Mouse (Mus musculus): ENCODE data around the gene Pkig. TPM values are rescaled to one million over a fixed set of nuclear protein-coding genes. Genes with fewer than 3 reads are reported as not detected.

Pkig gene
- polyA plus RNA-seq, 1 experiment, result 57.4 TPM

DNA sequence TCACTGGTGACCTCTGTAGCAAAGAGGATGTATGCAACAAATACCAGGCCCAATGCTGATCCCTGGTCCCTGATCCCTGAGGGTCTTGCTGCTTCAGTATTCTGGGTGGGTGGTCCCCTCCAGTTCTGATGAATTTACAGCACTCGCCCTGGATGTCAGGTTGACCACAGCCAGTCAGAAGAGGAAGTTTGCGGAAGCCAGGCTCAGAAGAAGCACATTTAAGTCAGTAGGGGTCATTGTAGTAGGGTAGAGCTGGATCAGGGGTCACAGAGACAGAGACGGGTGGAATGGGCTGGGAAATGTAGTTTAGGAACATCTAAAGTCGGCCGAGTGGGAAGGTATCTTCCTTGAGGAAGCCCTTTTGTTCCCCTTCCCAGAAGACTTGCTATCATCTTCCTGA is 96.0 kb downstream of the Pkig start:
- 94% methylated on average over 5 of the region's 5 CpGs for WGBS
- H3K4me3 ChIP-seq (replicated peaks; ENCODE audit: insufficient read depth, low read depth, low read length), result no peak overlapping the region
- no peaks in the 10 kb centered on the region for H3K27me3 ChIP-seq (ENCODE audit: control insufficient read depth, insufficient read depth, low read length)
- DNase-seq, result no peak
- no peak overlapping the region for H3K27ac ChIP-seq (ENCODE audit: insufficient read depth, low read length)
- no peaks in the 10 kb centered on the region for H3K4me1 ChIP-seq (ENCODE audit: control insufficient read depth, insufficient read depth, low read length)
- TF ChIP-seq CTCF (IDR thresholded peaks at IDR 0.05; ENCODE audit: borderline replicate concordance, insufficient read depth, low read depth, low read length) (no peak), POLR2A (IDR thresholded peaks at IDR 0.05; ENCODE audit: borderline replicate concordance, insufficient read depth, low read length) (no peak)

- 25% methylated on average over 2 of the region's 2 CpGs for WGBS
- TF ChIP-seq CTCF (IDR thresholded peaks at IDR 0.05; ENCODE audit: borderline replicate concordance, insufficient read depth, low read depth, low read length) (no peak), POLR2A (IDR thresholded peaks at IDR 0.05; ENCODE audit: borderline replicate concordance, insufficient read depth, low read length) (no peak)
Observed at GRCm38 (mm10) chr2:163756723-163757122, 98.5 kb downstream of the Pkig start.

GRCm38 (mm10) chr2:163758146-163758545 is 100.0 kb downstream of the Pkig start:
- Histone ChIP-seq H3K4me3 (replicated peaks; ENCODE audit: insufficient read depth, low read depth, low read length) (no peak overlapping the region), H3K27me3 (ENCODE audit: control insufficient read depth, insufficient read depth, low read length) (no peaks in the 10 kb centered on the region), H3K4me1 (ENCODE audit: control insufficient read depth, insufficient read depth, low read length) (no peaks in the 10 kb centered on the region), H3K27ac (ENCODE audit: insufficient read depth, low read length) (no peak overlapping the region)
- TF ChIP-seq CTCF (IDR thresholded peaks at IDR 0.05; ENCODE audit: borderline replicate concordance, insufficient read depth, low read depth, low read length) (no peak), POLR2A (IDR thresholded peaks at IDR 0.05; ENCODE audit: borderline replicate concordance, insufficient read depth, low read length) (no peak)
- 82% methylated on average over 2 of the region's 2 CpGs for WGBS
- DNase-seq, result no peak

More at GRCm38 (mm10) chr2:163756723-163757122, 98.5 kb downstream of the Pkig start:
- H3K4me3 ChIP-seq (replicated peaks; ENCODE audit: insufficient read depth, low read depth, low read length), result no peak overlapping the region
- peak in 1 of 2 experiments; percentile 24 for DNase-seq
- H3K4me1 ChIP-seq (ENCODE audit: control insufficient read depth, insufficient read depth, low read length), result no peaks in the 10 kb centered on the region
- no peaks in the 10 kb centered on the region for H3K27me3 ChIP-seq (ENCODE audit: control insufficient read depth, insufficient read depth, low read length)
- no peak overlapping the region for H3K27ac ChIP-seq (ENCODE audit: insufficient read depth, low read length)

DNA sequence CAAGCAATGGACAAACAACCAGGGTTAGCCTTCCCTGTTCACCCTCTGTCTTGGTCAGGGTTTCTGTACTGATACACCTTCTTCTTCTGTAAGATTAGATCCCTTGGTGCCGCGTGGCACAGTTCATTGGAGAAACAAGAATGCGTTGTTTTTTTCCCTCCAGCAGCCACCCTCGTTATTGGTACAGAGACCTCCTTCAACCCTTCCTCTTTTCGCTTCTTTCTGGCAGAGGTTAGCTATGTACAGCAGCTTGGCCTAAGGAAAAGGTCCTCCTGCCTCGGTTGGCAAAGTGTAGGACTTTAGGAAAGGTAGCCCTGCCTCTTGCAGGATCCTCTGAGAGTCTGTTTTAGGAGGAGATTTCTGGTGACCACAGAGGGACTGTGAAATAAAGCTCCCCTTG is 102.4 kb downstream of the Pkig start:
- Histone ChIP-seq H3K4me1 (ENCODE audit: control insufficient read depth, insufficient read depth, low read length) (no peaks in the 10 kb centered on the region), H3K27me3 (ENCODE audit: control insufficient read depth, insufficient read depth, low read length) (no peaks in the 10 kb centered on the region), H3K4me3 (replicated peaks; ENCODE audit: insufficient read depth, low read depth, low read length) (no peak overlapping the region), H3K27ac (ENCODE audit: insufficient read depth, low read length) (no peak overlapping the region)
- TF ChIP-seq POLR2A (IDR thresholded peaks at IDR 0.05; ENCODE audit: borderline replicate concordance, insufficient read depth, low read length) (no peak), CTCF (IDR thresholded peaks at IDR 0.05; ENCODE audit: borderline replicate concordance, insufficient read depth, low read depth, low read length) (no peak)
- 80% methylated on average over 6 of the region's 6 CpGs for WGBS
- DNase-seq, result no peak

DNA sequence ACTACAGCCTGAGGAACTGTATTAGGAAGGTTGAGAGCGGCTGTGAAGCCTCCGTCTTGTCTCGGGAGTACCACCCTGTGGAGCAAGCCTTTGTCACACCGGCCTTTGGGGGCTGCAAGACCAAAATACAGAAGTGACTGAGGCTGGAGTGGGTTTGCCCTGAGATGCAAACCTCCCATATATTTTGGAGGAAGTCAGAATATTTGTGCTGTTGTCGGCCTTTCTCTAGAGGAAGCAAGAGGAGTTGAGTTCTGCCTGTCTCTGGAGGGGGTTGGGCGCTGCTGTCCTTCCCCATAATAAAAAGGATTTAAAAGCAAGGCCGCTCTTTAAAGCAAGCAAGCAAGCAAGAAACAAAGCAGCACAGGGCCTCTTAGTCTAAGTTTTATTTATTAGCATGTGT is 103.2 kb downstream of the Pkig start:
- WGBS, result 92% methylated on average over 7 of the region's 7 CpGs
- TF ChIP-seq CTCF (IDR thresholded peaks at IDR 0.05; ENCODE audit: borderline replicate concordance, insufficient read depth, low read depth, low read length), result no peak
- no peak for TF ChIP-seq POLR2A (IDR thresholded peaks at IDR 0.05; ENCODE audit: borderline replicate concordance, insufficient read depth, low read length)
- H3K27ac ChIP-seq (ENCODE audit: insufficient read depth, low read length), result no peak overlapping the region
- H3K27me3 ChIP-seq (ENCODE audit: control insufficient read depth, insufficient read depth, low read length), result no peaks in the 10 kb centered on the region
- no peaks in the 10 kb centered on the region for H3K4me1 ChIP-seq (ENCODE audit: control insufficient read depth, insufficient read depth, low read length)
- DNase-seq, result no peak
- H3K4me3 ChIP-seq (replicated peaks; ENCODE audit: insufficient read depth, low read depth, low read length), result no peak overlapping the region

GRCm38 (mm10) chr2:163766261-163766660 is 108.1 kb downstream of the Pkig start:
- no peak for DNase-seq
- no peaks in the 10 kb centered on the region for H3K27me3 ChIP-seq (ENCODE audit: control insufficient read depth, insufficient read depth, low read length)
- no peak overlapping the region for H3K4me3 ChIP-seq (replicated peaks; ENCODE audit: insufficient read depth, low read depth, low read length)
- no peaks in the 10 kb centered on the region for H3K4me1 ChIP-seq (ENCODE audit: control insufficient read depth, insufficient read depth, low read length)
- no peak overlapping the region for H3K27ac ChIP-seq (ENCODE audit: insufficient read depth, low read length)
- TF ChIP-seq CTCF (IDR thresholded peaks at IDR 0.05; ENCODE audit: borderline replicate concordance, insufficient read depth, low read depth, low read length), result no peak
- TF ChIP-seq POLR2A (IDR thresholded peaks at IDR 0.05; ENCODE audit: borderline replicate concordance, insufficient read depth, low read length), result no peak

DNA sequence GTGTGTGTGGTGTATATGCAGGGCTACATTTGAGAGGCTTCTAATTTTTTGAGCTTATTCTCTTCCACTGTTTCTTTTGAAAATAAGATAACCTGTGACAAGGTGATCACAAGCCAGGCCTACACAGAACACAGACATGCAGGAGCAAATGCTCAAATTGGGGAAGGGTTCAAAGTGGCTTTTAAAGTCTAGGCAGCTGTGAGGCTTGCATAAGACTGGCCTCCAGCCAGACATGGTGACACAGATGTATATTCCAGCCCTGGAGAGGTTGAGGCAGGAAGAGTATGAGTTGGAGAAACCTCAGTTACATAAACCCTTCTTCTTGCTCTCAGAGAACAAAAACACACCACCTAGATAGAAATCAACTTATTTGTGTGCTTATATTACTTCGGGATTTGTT is 108.7 kb downstream of the Pkig start:
- H3K4me3 ChIP-seq (replicated peaks; ENCODE audit: insufficient read depth, low read depth, low read length), result no peak overlapping the region
- H3K27me3 ChIP-seq (ENCODE audit: control insufficient read depth, insufficient read depth, low read length), result no peaks in the 10 kb centered on the region
- H3K4me1 ChIP-seq (ENCODE audit: control insufficient read depth, insufficient read depth, low read length), result no peaks in the 10 kb centered on the region
- DNase-seq, result no peak
- no peak overlapping the region for H3K27ac ChIP-seq (ENCODE audit: insufficient read depth, low read length)
- 69% methylated on average over 1 of the region's 1 CpGs for WGBS
- TF ChIP-seq POLR2A (IDR thresholded peaks at IDR 0.05; ENCODE audit: borderline replicate concordance, insufficient read depth, low read length) (no peak), CTCF (IDR thresholded peaks at IDR 0.05; ENCODE audit: borderline replicate concordance, insufficient read depth, low read depth, low read length) (no peak)

GRCm38 (mm10) chr2:163770731-163771130 is 112.5 kb downstream of the Pkig start:
- Histone ChIP-seq H3K4me3 (replicated peaks; ENCODE audit: insufficient read depth, low read depth, low read length) (no peak overlapping the region), H3K27ac (ENCODE audit: insufficient read depth, low read length) (no peak overlapping the region), H3K27me3 (ENCODE audit: control insufficient read depth, insufficient read depth, low read length) (no peaks in the 10 kb centered on the region), H3K4me1 (ENCODE audit: control insufficient read depth, insufficient read depth, low read length) (no peaks in the 10 kb centered on the region)
- WGBS, result 92% methylated on average over 8 of the region's 8 CpGs
- TF ChIP-seq CTCF (IDR thresholded peaks at IDR 0.05; ENCODE audit: borderline replicate concordance, insufficient read depth, low read depth, low read length) (no peak), POLR2A (IDR thresholded peaks at IDR 0.05; ENCODE audit: borderline replicate concordance, insufficient read depth, low read length) (no peak)
- DNase-seq, result no peak

Other genes with a start within 250 kb of the Pkig start
- gene Oser1, start 233.7 kb upstream of the Pkig start, polyA plus RNA-seq (2012; rRNA removed), result 37.7 and 39.4 TPM in 2 replicates
- gene Gdap1l1, start 219.9 kb upstream of the Pkig start, polyA plus RNA-seq (2012; rRNA removed), result 126 and 128 TPM in 2 replicates
- 20.2 and 21.5 TPM in 2 replicates for gene Fitm2, start 185.8 kb upstream of the Pkig start, polyA plus RNA-seq (2012; rRNA removed)
- not detected in 2 replicates for gene R3hdml, start 166.1 kb upstream of the Pkig start, polyA plus RNA-seq (2012; rRNA removed)
- gene Hnf4a, start 151.6 kb upstream of the Pkig start, polyA plus RNA-seq (2012; rRNA removed), result 0.02 and 0.03 TPM in 2 replicates
- 23.7 and 28.0 TPM in 2 replicates for gene Ttpal, start 56.1 kb upstream of the Pkig start, polyA plus RNA-seq (2012; rRNA removed)
- gene Serinc3, start 13.3 kb upstream of the Pkig start, polyA plus RNA-seq (2012; rRNA removed), result 162 and 179 TPM in 2 replicates
- 1.4 and 1.5 TPM in 2 replicates for gene Ada, start 91.9 kb downstream of the Pkig start, polyA plus RNA-seq (2012; rRNA removed)
- gene Ccn5, start 162.5 kb downstream of the Pkig start, polyA plus RNA-seq (2012; rRNA removed), result 0.08 and 0.32 TPM in 2 replicates
- gene Kcnk15, start 195.3 kb downstream of the Pkig start, polyA plus RNA-seq (2012; rRNA removed), result 0.60 and 0.79 TPM in 2 replicates

All from cerebellum, adult 2 months (tissue).